Mouse (Mus musculus) intestine, postnatal 0 days (tissue): ENCODE measurements around the gene 3425401B19Rik. TPM values are rescaled to one million over a fixed set of nuclear protein-coding genes. Genes with fewer than 3 reads are reported as not detected.

Experiments
- ATAC-seq: fragments of 200-750 bp; cut with Nextera tagmentation; 2 replicates; pipeline ENCODE4 v1.8.0; 2017; ENCODE audit warnings: mild to moderate bottlenecking, moderate TSS enrichment, moderate library complexity
- H3K27ac ChIP-seq: fragments of 300-500 bp; sonication (generic); 2 replicates; pipeline ENCODE4 v1.5.1; 2014; ENCODE audit warnings: mild to moderate bottlenecking, low read depth, low read length, moderate library complexity
- H3K27me3 ChIP-seq: fragments of 300-500 bp; sonication (generic); replicated peaks from 2 replicates; pipeline ENCODE4 v1.6.1; 2014; ENCODE audit warnings: low read length, mixed read lengths; ENCODE audit not compliant: control insufficient read depth, insufficient read depth
- H3K36me3 ChIP-seq: fragments of 300-500 bp; sonication (generic); 2 replicates; pipeline ENCODE4 v1.6.1; 2014; ENCODE audit warnings: mild to moderate bottlenecking, moderate library complexity; ENCODE audit not compliant: control insufficient read depth, insufficient read depth
- H3K4me1 ChIP-seq: fragments of 300-500 bp; sonication (generic); replicated peaks from 2 replicates; pipeline ENCODE4 v1.6.1; 2014; ENCODE audit warnings: antibody characterized with exemption, low read length, mixed read lengths; ENCODE audit not compliant: control insufficient read depth, insufficient read depth
- H3K4me2 ChIP-seq: fragments of 300-500 bp; sonication (generic); replicated peaks from 2 replicates; pipeline ENCODE4 v1.6.1; 2014; ENCODE audit warnings: low read depth, mild to moderate bottlenecking, moderate library complexity
- H3K4me3 ChIP-seq: fragments of 300-500 bp; sonication (generic); 2 replicates; pipeline ENCODE4 v1.5.1; 2014; ENCODE audit warnings: low read depth, low read length
- H3K9ac ChIP-seq: fragments of 300-500 bp; sonication (generic); 2 replicates; pipeline ENCODE4 v1.6.1; 2014; ENCODE audit warnings: mild to moderate bottlenecking, low read depth, low read length
- H3K9me3 ChIP-seq: fragments of 300-500 bp; sonication (generic); 2 replicates; pipeline ENCODE4 v1.6.1; 2016; ENCODE audit warnings: mixed run types; ENCODE audit not compliant: control insufficient read depth
- CTCF ChIP-seq: sonication (generic); IDR thresholded peaks from 2 replicates; pipeline ENCODE4 v1.5.1; 2016; ENCODE audit warnings: low read depth, mild to moderate bottlenecking, control low read depth, antibody characterized with exemption, moderate library complexity
- WGBS: fragments of 180-500 bp; shearing (Covaris S2); extraction: QIAGEN DNeasy Blood & Tissue Kit; methylation state at CpG from one replicate; pipeline ENCODE4 v1.1.7; 2014; 5-methylcytosine and 5-hydroxymethylcytosine counted together
- polyA plus RNA-seq: library from polyadenylated mRNA; unstranded; fragments of >200 nt; fragmentation: Nextera tagmentation; extraction: Ambion mirVana; gene quantifications from 2 replicates; pipeline ENCODE4 v1.2.1, GENCODE M21; 2015

The 3425401B19Rik gene
- polyA plus RNA-seq, 1 experiment from 2014 or later = 0.38 TPM

DNA sequence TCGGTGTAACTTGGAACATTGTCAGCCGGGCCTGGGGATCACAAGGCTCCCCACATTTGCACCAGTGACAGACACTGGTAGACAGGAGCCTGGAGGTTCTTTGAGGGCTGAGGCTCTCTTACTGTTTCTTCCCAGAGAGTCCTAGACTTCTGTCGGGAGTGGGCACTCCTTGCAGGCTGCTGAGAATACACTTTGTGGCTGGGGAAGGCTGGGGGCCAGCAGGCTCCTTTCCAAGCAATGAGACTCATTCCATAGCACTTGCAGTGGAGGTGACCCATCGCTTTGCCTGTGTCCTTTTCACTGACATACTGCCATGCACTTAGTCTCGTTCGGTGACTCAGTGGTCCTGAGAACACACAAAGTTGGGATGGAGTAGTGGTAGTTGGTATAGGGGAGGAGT is 30.0 kb upstream of the 3425401B19Rik start:
- Histone ChIP-seq H3K4me2 (no peak overlapping the region), H3K36me3 (no peaks in the 10 kb centered on the region), H3K4me3 (no peak overlapping the region), H3K27ac (no peak overlapping the region), H3K9ac (no peak overlapping the region), H3K9me3 (no peaks in the 10 kb centered on the region), H3K27me3 (no peaks in the 10 kb centered on the region), H3K4me1 (no peaks in the 10 kb centered on the region)
- 83% methylated on average over 6 of the region's 6 CpGs for WGBS
- ATAC-seq = no peak
- no peak for TF ChIP-seq CTCF

DNA sequence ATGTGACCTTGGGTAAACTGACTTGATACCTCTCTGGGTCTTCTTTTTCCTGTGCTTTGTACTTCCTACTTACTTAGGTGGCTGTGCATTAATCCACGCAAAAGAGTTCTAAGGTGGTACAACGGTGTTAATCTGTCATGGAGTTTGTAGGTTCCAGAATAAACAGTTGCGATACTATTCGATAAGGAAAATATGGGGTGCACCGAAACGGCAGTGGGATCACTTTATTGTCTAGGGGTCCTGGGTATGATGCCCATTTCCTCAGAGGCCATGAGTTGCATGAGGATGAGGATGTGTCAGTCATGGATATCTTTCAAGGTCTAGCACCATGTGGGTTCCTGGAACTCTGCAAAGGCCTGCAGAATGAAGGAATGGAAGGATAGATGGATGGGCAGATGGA is 24.8 kb upstream of the 3425401B19Rik start:
- WGBS = 94% methylated on average over 6 of the region's 6 CpGs

DNA sequence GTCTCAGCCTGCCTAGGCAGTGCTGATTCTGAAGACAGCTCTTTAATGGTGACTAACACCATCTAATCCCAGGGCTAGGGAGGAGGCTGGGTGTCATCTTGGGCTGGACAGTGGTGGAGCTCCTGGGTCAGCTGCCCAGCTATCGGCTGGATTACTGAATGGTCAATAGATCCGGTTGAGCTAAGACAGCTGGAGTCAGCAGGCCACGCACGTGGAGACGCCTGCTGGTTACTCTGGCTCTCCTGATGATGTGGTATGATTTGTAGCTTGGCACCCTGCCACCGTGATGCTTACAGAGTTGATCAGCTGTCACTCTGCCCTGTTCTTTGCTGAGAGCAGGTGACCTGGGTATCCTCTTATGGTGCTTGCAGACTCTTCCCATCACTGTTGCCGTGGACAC is 23.7 kb upstream of the 3425401B19Rik start:
- 60% methylated on average over 7 of the region's 7 CpGs for WGBS
- H3K36me3 ChIP-seq = no peaks in the 10 kb centered on the region
- H3K27ac ChIP-seq = no peak overlapping the region
- no peak for ATAC-seq
- H3K4me1 ChIP-seq = no peaks in the 10 kb centered on the region
- H3K27me3 ChIP-seq = no peaks in the 10 kb centered on the region
- H3K9me3 ChIP-seq = no peaks in the 10 kb centered on the region
- no peak overlapping the region for H3K9ac ChIP-seq
- no peak overlapping the region for H3K4me2 ChIP-seq
- TF ChIP-seq CTCF = no peak
- H3K4me3 ChIP-seq = no peak overlapping the region

More for the DNA sequence above, 24.8 kb upstream of the 3425401B19Rik start:
- H3K27ac ChIP-seq = no peak overlapping the region
- TF ChIP-seq CTCF = no peak
- no peaks in the 10 kb centered on the region for H3K27me3 ChIP-seq
- no peak overlapping the region for H3K4me3 ChIP-seq
- no peak for ATAC-seq
- H3K4me2 ChIP-seq = no peak overlapping the region
- H3K4me1 ChIP-seq = no peaks in the 10 kb centered on the region
- H3K9ac ChIP-seq = no peak overlapping the region
- H3K36me3 ChIP-seq = no peaks in the 10 kb centered on the region
- no peaks in the 10 kb centered on the region for H3K9me3 ChIP-seq

DNA sequence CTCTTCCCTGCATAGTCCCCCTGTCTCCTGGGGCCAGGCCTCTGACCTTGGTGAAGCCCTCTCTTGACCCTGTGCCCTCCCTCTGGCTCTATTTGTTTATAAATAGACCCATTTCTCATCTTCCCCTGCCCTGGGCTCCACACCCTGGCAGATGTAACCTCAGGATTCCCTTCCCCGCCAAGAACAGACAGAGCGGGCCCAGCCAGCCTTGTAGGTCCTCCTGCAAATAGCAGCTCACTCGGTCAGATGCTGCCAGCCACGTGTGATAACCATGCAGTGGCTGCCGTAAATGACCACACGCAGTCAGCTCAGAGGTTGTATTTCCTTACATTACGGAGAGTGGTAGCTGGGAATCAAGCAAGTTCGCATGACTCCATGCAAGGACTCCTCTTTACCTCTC is 22.8 kb upstream of the 3425401B19Rik start:
- Histone ChIP-seq H3K9ac (no peak overlapping the region), H3K4me3 (no peak overlapping the region), H3K9me3 (no peaks in the 10 kb centered on the region), H3K4me2 (no peak overlapping the region), H3K27me3 (no peaks in the 10 kb centered on the region), H3K36me3 (no peaks in the 10 kb centered on the region), H3K27ac (no peak overlapping the region), H3K4me1 (no peaks in the 10 kb centered on the region)
- ATAC-seq = no peak
- 53% methylated on average over 8 of the region's 8 CpGs for WGBS
- TF ChIP-seq CTCF = no peak

DNA sequence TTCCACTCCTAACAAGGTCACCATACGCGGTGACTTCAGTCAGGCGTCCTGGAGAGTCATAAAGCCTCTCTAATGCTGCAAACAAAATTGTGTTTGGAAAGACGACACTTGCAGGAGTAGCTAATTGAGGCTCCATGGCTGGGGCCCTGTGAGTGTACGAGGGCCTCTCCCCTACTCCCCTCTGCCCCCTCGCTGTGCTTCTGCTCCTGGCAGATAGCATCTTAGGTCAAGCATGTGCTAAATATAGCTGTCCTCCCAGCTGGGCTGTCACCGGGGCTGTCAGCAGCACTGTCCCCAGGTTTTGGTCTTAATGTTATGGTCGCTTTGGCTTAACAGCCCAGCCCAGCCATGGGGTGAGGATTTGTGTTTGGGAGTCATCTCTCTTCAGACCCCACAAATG is 15.9 kb upstream of the 3425401B19Rik start:
- Histone ChIP-seq H3K9me3 (no peaks in the 10 kb centered on the region), H3K9ac (no peak overlapping the region), H3K27ac (no peak overlapping the region), H3K27me3 (no peaks in the 10 kb centered on the region), H3K4me3 (no peak overlapping the region), H3K4me2 (no peak overlapping the region), H3K4me1 (no peaks in the 10 kb centered on the region), H3K36me3 (no peaks in the 10 kb centered on the region)
- no peak for TF ChIP-seq CTCF
- WGBS = 38% methylated on average over 8 of the region's 8 CpGs
- ATAC-seq = no peak

DNA sequence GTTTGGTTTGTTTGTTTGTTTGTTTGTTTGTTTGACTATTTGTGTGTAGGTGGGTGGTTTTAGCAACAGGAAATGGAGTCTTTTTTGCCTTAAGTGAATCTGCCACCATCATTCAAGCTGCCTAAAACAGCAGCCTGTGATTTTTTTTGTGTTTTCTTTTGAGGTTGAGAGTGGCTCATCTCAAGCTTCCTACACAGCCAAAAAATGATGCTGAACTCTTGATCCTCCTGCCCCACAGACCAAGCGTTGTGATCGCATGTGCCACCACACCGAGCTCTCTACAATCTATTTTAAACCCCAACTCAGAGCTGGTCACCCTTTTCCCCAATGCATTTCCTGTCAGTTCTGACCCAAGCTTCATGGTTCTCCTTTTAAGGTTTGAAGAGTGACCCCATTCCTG is 13.5 kb upstream of the 3425401B19Rik start:
- TF ChIP-seq CTCF = no peak
- no peak overlapping the region for H3K27ac ChIP-seq
- H3K27me3 ChIP-seq = no peaks in the 10 kb centered on the region
- no peaks in the 10 kb centered on the region for H3K9me3 ChIP-seq
- no peak overlapping the region for H3K4me3 ChIP-seq
- H3K4me1 ChIP-seq = no peaks in the 10 kb centered on the region
- ATAC-seq = no peak
- no peaks in the 10 kb centered on the region for H3K36me3 ChIP-seq
- H3K9ac ChIP-seq = no peak overlapping the region
- H3K4me2 ChIP-seq = no peak overlapping the region
- WGBS = 70% methylated on average over 3 of the region's 3 CpGs

DNA sequence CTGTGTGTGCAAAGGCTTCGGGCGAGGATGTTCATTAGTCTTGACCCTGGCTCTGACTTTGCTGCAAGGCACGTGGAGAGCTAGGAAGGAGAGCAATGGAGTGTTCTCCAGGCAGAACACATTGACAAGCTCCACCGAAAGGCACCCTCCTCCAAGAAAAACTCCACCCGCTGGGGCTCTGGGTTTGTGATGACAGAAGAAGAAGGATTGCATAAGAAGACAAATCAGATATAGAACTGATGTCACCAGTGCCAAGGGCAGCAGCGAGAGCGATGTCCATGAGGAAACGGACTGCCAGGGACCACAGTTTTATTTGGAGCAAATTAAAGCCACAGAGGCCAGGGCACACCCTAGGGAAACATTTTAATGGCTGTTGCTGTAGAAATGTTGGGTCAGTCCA is 12.7 kb upstream of the 3425401B19Rik start:
- TF ChIP-seq CTCF = no peak
- H3K4me2 ChIP-seq = no peak overlapping the region
- no peaks in the 10 kb centered on the region for H3K36me3 ChIP-seq
- no peak for ATAC-seq
- WGBS = 75% methylated on average over 8 of the region's 8 CpGs
- no peak overlapping the region for H3K9ac ChIP-seq
- H3K9me3 ChIP-seq = no peaks in the 10 kb centered on the region
- H3K4me1 ChIP-seq = no peaks in the 10 kb centered on the region
- H3K27me3 ChIP-seq = no peaks in the 10 kb centered on the region
- H3K4me3 ChIP-seq = no peak overlapping the region
- H3K27ac ChIP-seq = no peak overlapping the region
